Mouse (Mus musculus): ENCODE data around the gene Dstn. TPM values are rescaled to one million over a fixed set of nuclear protein-coding genes. Genes with fewer than 3 reads are reported as not detected.

Dstn gene
- polyA plus RNA-seq, 1 experiment from 2014 or later: 373 TPM

DNA sequence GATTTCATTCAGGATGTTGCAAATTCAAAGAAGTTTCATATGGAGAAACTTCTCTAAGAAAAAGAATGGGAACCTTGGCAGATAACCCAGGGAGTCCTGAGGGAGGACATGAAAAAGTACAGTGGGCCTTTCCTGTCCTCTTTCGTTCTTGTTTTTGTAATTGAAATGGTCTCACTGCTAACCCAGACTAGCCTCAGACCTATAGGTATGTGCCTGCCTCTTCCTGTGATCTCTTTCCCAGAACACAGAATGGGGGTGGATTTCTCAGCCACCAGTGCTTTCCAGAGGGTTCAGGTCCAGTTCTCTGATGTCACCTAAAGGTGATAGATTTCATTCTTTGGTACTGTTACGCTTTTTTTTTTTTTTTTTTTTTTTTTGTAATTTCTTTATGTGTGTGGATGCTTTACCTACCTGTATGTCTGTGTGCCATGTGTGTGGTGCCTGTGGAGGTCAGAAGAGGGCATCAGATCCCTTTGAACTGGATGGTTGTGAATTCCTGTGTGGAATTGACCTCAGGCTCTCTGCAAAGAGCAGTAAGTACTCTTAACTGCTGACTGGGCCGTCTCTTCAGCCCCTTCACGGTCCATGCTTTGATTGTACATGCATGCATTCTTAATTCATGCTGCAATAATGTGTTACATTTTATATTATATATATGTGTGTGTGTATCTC is 3.8 kb downstream of the Dstn start:
- 63% methylated on average over 4 of the region's 4 CpGs for WGBS
- Histone ChIP-seq H3K4me3 (no peak overlapping the region), H3K9me3 (no peaks in the 10 kb centered on the region), H3K36me3 (no peaks in the 10 kb centered on the region), H3K27me3 (no peaks in the 10 kb centered on the region), H3K9ac (replicated peaks) (no peak overlapping the region), H3K4me1 (peaks cover 22% of the 10 kb centered on the region), H3K27ac (replicated peaks) (no peak overlapping the region), H3K4me2 (replicated peaks) (no peak overlapping the region)
- ATAC-seq (ENCODE audit: low FRiP score, low read depth): no peak

DNA sequence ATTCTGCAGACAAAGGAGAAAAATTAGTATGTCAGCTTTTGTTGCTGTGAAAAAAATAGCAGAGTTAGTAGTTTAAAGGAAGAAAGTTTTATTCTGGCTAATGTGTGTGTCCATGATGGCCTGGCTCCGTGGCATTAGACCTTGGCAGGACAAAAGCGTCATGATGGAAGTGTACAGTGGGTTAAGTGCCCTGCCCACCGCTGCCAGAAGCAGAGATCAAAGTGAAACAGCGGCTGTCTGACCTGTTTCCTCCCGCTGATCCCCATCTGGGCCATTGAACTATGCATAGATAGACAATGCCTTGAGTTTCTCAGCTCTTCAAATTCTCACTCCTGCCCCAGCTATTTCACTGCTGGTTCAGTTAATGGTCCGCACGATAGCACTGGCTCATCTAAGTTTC is 9.0 kb downstream of the Dstn start:
- Histone ChIP-seq H3K27me3 (no peaks in the 10 kb centered on the region), H3K4me1 (no peaks in the 10 kb centered on the region), H3K4me3 (no peak overlapping the region), H3K27ac (replicated peaks) (no peak overlapping the region), H3K9ac (replicated peaks) (no peak overlapping the region), H3K9me3 (no peaks in the 10 kb centered on the region), H3K36me3 (no peaks in the 10 kb centered on the region), H3K4me2 (replicated peaks) (no peak overlapping the region)
- WGBS: 62% methylated on average over 7 of the region's 7 CpGs
- no peak for ATAC-seq (ENCODE audit: low FRiP score, low read depth)

DNA sequence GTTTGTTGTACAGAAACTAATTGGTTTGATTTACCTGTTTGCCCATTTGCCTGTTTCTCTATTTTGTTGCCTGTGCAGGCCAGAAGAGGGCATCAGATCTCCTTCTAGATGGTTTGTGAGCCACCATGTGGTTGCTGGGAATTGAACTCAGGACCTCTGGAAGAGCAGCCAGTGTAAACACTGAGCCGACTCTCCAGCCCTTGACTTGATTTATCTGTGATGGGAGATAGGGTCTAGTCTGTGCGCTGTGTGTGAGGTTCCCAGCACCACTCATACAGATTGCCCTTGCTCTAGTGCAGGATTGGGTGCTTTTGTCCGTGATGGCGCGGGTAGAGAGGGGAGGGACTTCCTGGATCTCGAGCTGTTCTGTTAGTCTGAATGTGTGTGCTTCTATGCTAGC is 10.7 kb downstream of the Dstn start:
- ATAC-seq (ENCODE audit: low FRiP score, low read depth): no peak
- Histone ChIP-seq H3K27ac (replicated peaks) (no peak overlapping the region), H3K9ac (replicated peaks) (no peak overlapping the region), H3K27me3 (no peaks in the 10 kb centered on the region), H3K9me3 (no peaks in the 10 kb centered on the region), H3K4me1 (peaks cover 6% of the 10 kb centered on the region), H3K4me3 (no peak overlapping the region), H3K4me2 (replicated peaks) (no peak overlapping the region), H3K36me3 (no peaks in the 10 kb centered on the region)
- 96% methylated on average over 6 of the region's 6 CpGs for WGBS

DNA sequence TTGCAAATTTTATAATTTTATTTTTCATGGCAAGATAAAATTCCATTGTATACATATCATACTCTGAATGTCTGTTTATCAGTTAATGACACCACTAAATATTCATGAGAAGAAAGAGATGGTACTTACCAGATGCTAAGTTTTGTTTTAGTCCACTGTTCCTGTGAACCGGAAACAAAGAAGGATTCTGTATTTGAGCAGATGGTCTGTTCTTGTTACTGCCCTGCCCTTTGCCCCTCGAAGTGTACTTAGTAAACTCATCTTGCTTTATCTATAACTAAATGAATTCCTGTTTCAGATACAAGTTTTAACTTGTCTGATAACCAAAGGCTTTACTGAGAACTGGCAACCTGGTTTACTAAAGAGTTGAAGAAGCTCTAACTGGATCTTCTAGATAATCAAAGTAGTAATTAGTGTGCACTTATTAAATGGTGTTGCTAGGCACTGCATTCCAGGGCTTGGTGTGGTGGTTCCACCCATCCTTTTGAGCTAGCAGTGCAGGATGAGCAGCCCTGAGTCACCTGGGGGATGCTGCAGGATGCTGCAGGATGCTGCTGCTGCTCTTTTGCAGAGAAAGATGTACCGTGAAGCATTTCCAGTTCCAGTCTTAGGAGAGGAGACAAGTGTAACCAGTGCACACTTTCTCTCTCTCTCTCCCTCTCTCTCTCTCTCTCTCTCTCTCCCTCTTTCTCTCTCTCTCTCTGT is 14.6 kb downstream of the Dstn start:
- Histone ChIP-seq H3K9me3 (no peaks in the 10 kb centered on the region), H3K27me3 (no peaks in the 10 kb centered on the region), H3K36me3 (no peaks in the 10 kb centered on the region), H3K4me1 (peaks cover 12% of the 10 kb centered on the region), H3K4me3 (no peak overlapping the region), H3K27ac (replicated peaks) (no peak overlapping the region), H3K4me2 (replicated peaks) (no peak overlapping the region), H3K9ac (replicated peaks) (no peak overlapping the region)
- WGBS: 67% methylated on average over 3 of the region's 3 CpGs
- ATAC-seq (ENCODE audit: low FRiP score, low read depth): no peak

DNA sequence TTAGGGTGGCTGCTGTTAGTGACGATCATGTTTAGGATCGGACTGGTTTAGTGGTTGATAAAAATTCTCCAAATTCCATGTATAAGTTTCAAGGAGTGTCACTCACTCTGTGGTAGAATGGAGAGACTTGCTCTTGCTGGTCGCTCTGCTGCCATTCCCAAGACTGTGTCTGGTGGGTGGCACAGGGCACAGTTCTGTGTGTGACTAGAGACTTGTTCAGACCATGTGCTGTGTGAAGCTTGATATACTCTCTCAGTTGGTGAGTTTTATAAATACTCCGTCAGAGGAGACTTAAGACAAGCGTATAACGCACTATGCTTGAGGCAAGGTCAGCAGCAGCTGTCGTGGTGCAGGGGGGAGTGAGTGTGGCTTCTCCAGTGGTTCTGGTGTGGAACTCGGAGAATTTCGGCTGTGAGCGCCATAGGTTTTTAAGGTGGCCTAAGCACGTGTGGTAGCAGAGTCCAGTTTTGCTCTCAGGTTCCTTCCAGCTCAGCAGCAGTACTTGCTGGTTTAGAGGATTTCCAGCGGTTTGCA is 17.3 kb downstream of the Dstn start:
- Histone ChIP-seq H3K27me3 (no peaks in the 10 kb centered on the region), H3K27ac (replicated peaks) (no peak overlapping the region), H3K36me3 (no peaks in the 10 kb centered on the region), H3K4me3 (no peak overlapping the region), H3K9me3 (no peaks in the 10 kb centered on the region), H3K9ac (replicated peaks) (no peak overlapping the region), H3K4me2 (replicated peaks) (no peak overlapping the region), H3K4me1 (peaks cover 12% of the 10 kb centered on the region)
- 87% methylated on average over 12 of the region's 12 CpGs for WGBS
- no peak for ATAC-seq (ENCODE audit: low FRiP score, low read depth)

DNA sequence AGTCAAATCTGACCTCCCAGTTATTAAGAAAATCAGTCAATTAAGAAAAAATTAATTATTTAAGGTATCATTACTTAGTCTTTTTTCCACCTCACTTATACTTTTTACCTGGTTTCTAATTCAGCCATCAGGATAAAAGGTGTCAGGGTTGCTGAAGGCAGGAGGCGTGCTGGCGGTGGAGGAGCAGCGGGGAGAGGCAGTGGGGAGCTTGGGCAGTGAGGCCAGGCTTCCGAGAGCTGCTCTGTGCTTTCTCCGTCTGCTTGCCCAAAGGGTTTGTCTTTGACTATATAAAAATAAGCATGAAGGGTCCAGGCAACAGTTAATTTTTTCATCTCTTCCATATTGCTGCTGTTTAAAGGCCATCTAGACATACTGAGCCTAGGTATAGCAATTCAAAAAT is 18.4 kb downstream of the Dstn start:
- ATAC-seq (ENCODE audit: low FRiP score, low read depth): no peak
- H3K9ac ChIP-seq (replicated peaks): no peak overlapping the region
- no peaks in the 10 kb centered on the region; the same call in 1 of the 2 replicates for H3K36me3 ChIP-seq
- H3K27me3 ChIP-seq: no peaks in the 10 kb centered on the region
- no peak overlapping the region for H3K4me2 ChIP-seq (replicated peaks)
- WGBS: 84% methylated on average over 5 of the region's 5 CpGs
- H3K9me3 ChIP-seq: no peaks in the 10 kb centered on the region
- H3K4me3 ChIP-seq: no peak overlapping the region
- H3K4me1 ChIP-seq: peaks cover 16% of the 10 kb centered on the region
- H3K27ac ChIP-seq (replicated peaks): no peak overlapping the region

DNA sequence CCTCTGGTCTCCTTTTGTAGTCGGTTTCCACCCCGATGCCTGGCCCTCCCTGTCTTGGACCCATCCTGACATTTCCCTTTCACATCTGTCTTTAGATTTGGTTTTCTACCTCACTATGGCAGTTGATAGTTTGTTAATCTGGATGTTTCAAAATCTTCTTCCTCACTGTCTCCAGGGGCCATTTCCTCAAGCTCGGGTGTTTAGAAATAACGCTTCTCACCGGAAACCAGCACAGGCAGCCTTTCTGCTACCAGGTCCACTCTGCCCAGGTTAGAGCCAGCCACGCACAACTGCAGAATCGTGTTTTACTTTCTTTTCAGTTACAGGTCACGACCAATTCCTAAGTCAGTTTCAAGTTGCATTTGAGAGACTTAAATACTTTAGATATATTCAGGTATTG is 19.3 kb downstream of the Dstn start:
- Histone ChIP-seq H3K4me1 (peaks cover 16% of the 10 kb centered on the region), H3K27ac (replicated peaks) (no peak overlapping the region), H3K9me3 (no peaks in the 10 kb centered on the region), H3K4me3 (no peak overlapping the region), H3K4me2 (replicated peaks) (no peak overlapping the region), H3K9ac (replicated peaks) (no peak overlapping the region), H3K36me3 (peaks cover 6% of the 10 kb centered on the region), H3K27me3 (no peaks in the 10 kb centered on the region)
- WGBS: 93% methylated on average over 8 of the region's 8 CpGs
- no peak for ATAC-seq (ENCODE audit: low FRiP score, low read depth)

DNA sequence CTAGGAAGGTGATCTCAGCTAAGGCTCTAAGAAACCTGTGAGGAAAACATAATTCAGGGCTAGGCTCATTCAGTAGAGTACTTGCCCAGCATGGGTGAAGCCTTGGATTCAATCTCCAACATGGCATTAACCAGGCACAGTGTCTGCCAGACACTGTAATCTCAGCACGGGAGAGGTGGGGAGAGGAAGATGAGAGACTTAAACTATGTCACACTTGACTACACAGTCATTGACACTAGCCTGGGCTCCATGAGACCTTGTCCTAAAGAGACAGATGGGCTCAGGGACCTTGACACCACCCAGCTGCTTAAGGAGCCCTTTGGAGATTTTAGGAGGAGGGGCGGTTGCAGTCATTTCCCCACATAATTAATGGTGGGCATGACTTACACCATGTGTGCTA is 22.7 kb downstream of the Dstn start:
- no peaks in the 10 kb centered on the region for H3K9me3 ChIP-seq
- no peaks in the 10 kb centered on the region for H3K27me3 ChIP-seq
- H3K27ac ChIP-seq (replicated peaks): no peak overlapping the region
- H3K4me2 ChIP-seq (replicated peaks): no peak overlapping the region
- H3K4me1 ChIP-seq: 0 out of 2 replicates have a peak, but pooled peaks cover 4% of the 10 kb centered on the region
- H3K9ac ChIP-seq (replicated peaks): no peak overlapping the region
- H3K4me3 ChIP-seq: no peak overlapping the region
- peaks cover 35% of the 10 kb centered on the region for H3K36me3 ChIP-seq
- ATAC-seq (ENCODE audit: low FRiP score, low read depth): no peak
- 64% methylated on average over 2 of the region's 2 CpGs for WGBS

DNA sequence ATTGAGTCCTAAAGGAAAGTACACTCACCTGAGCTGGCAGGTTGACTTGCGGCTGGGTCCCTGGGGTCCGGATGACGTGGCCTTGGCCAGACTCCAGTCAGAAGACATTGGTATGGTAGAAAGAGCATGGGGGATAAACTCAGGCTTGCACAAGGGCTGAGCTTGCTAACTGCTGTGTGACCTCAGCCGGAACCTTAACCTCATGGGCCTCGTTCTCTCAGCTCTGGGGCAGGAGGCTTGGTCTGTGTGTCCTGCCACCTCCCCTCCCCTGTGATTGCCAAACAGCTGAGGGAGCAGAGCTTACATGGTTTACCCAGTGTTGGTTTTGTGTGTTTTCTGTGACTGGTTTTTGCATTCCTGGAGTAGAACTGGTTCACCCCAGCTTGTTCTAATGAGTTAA is 25.3 kb downstream of the Dstn start:
- Histone ChIP-seq H3K9me3 (no peaks in the 10 kb centered on the region), H3K4me2 (replicated peaks) (no peak overlapping the region), H3K9ac (replicated peaks) (no peak overlapping the region), H3K36me3 (peaks cover 57% of the 10 kb centered on the region), H3K27ac (replicated peaks) (no peak overlapping the region), H3K4me3 (no peak overlapping the region), H3K27me3 (no peaks in the 10 kb centered on the region), H3K4me1 (0 out of 2 replicates have a peak, but pooled peaks cover 4% of the 10 kb centered on the region)
- WGBS: 91% methylated on average over 5 of the region's 5 CpGs
- no peak for ATAC-seq (ENCODE audit: low FRiP score, low read depth)

DNA sequence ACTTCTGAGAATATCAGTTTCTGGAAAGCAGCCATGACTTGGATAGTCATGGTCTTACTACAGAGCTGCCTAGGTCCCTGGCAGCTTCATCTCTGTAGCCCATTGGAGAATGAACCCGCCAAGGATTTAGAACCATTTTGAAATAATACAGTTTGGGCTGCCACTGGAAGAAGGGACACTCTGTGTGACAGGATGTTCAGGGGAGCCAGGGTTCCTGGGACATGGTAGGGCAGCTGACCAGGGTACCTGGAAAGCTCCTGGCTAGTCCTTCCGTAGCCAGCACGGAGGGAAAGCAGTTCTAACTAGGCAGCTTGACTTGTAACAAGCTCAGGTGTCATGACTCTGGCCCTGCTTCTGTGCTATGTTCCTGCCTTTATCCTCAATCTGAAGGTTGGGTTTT is 29.7 kb downstream of the Dstn start:
- no peaks in the 10 kb centered on the region for H3K9me3 ChIP-seq
- no peaks in the 10 kb centered on the region for H3K4me1 ChIP-seq
- H3K4me2 ChIP-seq (replicated peaks): no peak overlapping the region
- no peaks in the 10 kb centered on the region for H3K27me3 ChIP-seq
- H3K4me3 ChIP-seq: no peak overlapping the region
- no peak overlapping the region for H3K9ac ChIP-seq (replicated peaks)
- no peak overlapping the region for H3K27ac ChIP-seq (replicated peaks)
- 91% methylated on average over 3 of the region's 3 CpGs for WGBS
- no peak for ATAC-seq (ENCODE audit: low FRiP score, low read depth)
- H3K36me3 ChIP-seq: peaks cover 91% of the 10 kb centered on the region

DNA sequence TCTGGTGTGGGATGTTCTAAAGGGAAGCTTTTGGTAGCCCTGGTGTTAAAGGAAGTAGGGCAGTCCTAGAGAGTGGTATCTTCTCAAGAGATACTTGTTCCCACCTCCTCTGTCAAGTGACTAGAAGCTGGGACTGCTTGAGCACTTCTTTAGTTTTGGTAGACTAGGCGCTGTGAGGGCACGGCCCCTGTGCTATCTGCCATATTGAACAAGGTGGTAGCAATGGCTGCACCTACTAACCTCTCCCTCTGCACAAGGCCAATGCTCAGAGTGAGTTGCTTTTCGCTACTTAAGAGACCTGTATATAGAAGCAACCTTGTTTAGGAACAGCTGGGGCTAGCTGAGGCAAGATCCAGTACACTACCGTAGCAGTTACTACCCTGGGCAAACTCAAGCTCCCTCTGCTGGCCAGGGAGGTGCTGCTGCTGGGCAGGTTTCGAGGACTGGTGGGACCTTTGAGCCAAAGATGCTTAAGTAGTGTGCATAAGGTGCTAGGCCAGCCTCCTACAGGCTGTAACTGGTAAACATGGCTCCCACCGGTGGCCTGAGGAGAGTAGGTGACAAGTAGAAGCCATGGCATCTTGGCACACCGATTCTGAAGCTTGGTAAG is 30.5 kb downstream of the Dstn start:
- no peaks in the 10 kb centered on the region for H3K27me3 ChIP-seq
- H3K36me3 ChIP-seq: peaks cover 91% of the 10 kb centered on the region
- no peak for ATAC-seq (ENCODE audit: low FRiP score, low read depth)
- H3K4me3 ChIP-seq: no peak overlapping the region
- H3K4me2 ChIP-seq (replicated peaks): no peak overlapping the region
- 93% methylated on average over 7 of the region's 7 CpGs for WGBS
- H3K9ac ChIP-seq (replicated peaks): no peak overlapping the region
- no peaks in the 10 kb centered on the region for H3K4me1 ChIP-seq
- no peaks in the 10 kb centered on the region for H3K9me3 ChIP-seq
- no peak overlapping the region for H3K27ac ChIP-seq (replicated peaks)

DNA sequence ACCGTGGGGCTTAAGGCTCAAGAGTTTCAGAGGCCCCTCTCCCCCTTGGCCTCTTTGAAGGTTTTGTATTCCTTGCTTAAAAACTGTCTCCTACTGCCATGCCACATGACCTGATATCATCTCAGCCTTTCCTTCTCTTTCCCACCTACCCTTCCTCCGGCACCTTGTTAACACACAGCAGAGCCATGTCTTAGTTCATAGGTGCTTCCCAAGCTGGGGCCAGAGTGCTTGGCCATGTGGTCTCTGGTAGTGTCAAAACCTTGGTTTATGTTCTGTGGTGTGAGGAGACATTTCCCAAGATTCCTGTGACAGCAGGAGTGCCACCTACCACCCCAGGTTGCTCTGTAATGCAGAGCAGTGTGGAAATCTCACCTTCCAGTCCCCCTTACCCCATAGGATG is 31.3 kb downstream of the Dstn start:
- Histone ChIP-seq H3K4me1 (no peaks in the 10 kb centered on the region), H3K9me3 (no peaks in the 10 kb centered on the region), H3K36me3 (peaks cover 87% of the 10 kb centered on the region), H3K27ac (replicated peaks) (no peak overlapping the region), H3K4me3 (no peak overlapping the region), H3K4me2 (replicated peaks) (no peak overlapping the region), H3K9ac (replicated peaks) (no peak overlapping the region), H3K27me3 (no peaks in the 10 kb centered on the region)
- 79% methylated on average over 2 of the region's 2 CpGs for WGBS
- no peak for ATAC-seq (ENCODE audit: low FRiP score, low read depth)
